Mouse (Mus musculus): ENCODE measurements at regions not wholly inside any gene's neighbourhood (a gene's known extent, or its start where the extent isn't known, plus 50 kb on each side); places are given as distances from the start of the nearest gene placed in this dataset.
"Not testable (repeated sequence)": the region's sequence is repeated elsewhere in the genome, so short reads cannot be mapped to it uniquely, and the experiment has no call there.

- DNase-seq (ENCODE audit: extremely low spot score) = no peak
Measured at GRCm38 (mm10) chr13:35601560-35602135, 58.0 kb upstream of the Cdyl start.

DNA sequence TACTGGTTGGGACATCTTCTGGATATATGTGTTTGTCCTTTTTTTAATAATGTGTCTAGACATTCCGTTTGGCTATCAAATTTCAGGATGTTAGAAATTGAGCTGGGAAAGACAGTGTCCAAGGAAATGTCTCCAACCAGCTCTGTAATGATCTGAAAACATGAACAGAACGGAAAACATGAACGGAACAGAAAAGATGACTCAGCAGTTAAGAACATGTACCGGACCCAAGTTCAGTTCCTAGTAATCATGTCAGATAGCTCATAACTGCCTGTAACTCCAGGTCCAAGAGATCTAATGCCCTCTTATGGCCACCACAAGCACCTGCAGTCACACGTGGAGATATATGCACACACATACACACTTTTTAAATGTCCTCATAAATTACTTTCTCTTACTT is 56.6 kb upstream of the Cdyl start:
- no peak for DNase-seq (ENCODE audit: extremely low spot score)

GRCm38 (mm10) chr13:35604061-35604460 is 55.6 kb upstream of the Cdyl start:
- DNase-seq (ENCODE audit: extremely low spot score) = no peak

DNA sequence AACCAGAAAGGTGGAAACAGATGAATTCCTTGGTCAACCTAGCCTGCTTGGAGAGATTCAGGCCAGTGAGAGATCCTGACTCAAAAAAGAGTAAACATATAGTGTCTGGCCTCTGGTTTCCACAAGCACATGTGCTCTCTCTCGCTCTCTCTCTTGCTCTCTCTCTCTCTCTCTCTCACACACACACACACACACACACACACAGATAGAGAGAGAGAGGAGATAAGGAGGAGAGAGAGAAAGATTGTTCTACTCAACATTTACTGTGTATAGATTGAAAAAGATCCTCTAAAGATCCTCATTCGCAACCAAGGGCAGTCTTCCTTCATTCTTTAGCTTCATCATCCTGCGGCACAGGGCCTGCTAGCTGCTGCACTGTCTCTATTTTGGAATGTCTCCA is 54.9 kb upstream of the Cdyl start:
- DNase-seq (ENCODE audit: extremely low spot score) = no peak

- not testable (repeated sequence) for DNase-seq (ENCODE audit: extremely low spot score)
Measured at GRCm38 (mm10) chr13:35606857-35607561, 52.6 kb upstream of the Cdyl start.

DNA sequence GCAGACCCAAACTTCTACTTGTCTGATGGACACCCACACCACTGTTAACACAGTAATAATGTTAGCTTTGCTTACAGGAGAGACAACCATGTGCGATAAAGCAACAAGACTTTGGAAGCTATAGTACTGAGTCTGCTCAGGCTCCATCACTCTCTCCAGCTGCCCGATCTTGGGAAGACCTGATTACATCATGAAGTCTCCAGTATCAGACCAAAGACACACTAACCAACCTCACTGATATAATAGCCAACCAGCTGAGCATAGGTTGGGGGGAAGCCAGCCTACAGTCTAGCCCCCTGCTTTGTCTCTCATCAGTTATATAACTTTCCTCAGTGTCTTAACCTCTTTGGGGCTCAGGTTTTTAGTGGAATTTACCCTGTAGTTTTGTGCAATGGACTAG is 51.9 kb upstream of the Cdyl start:
- no peak for DNase-seq (ENCODE audit: extremely low spot score)

Measured in embryo, embryonic 9.5 days (tissue).